In the genomic region with DNA sequence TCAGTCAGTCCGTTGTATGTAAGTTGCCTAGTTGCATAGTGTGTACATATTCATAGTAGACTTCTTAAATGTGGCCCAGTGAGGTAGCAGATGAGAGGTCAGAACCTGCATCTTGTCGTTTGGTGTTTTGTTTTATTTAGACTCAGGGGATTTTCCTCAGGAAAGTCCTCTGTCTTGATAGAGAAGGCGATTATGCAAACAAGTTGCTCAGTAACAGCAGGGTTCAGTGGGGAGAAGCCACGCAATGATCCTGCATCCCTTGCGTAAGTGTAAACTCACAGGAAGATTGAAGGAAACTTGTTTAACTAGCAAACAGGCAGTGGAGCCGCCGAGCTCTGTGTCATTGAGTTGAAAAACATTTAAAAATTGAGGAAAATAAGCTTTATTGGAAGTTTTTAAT, we compare ENCODE assay signal across 26 mouse cellular contexts. TPM values are rescaled to one million over a fixed set of nuclear protein-coding genes. Genes with fewer than 3 reads are reported as not detected.
DNase-seq lines count a peak whose midpoint lies in the region; ATAC-seq and TF ChIP-seq lines count a peak whose summit lies in the region.
"Had no signal": no experiment of that assay in that cellular context is flagged by ENCODE, and none has a peak within 500 bp of the region (broad histone marks: within the 10 kb centered on the region; RNA-seq: fewer than 3 reads in every experiment).

No protein-coding gene starts in this region.

- H3K4me1 ChIP-seq in liver, adult 2 months (ENCODE audit: control insufficient read depth, insufficient read depth, low read length): no peaks in the 10 kb centered on the region
- no peaks in the 10 kb centered on the region for H3K4me1 ChIP-seq in kidney, embryonic 16.5 days (ENCODE audit: insufficient read depth, low read length)
- H3K4me1 ChIP-seq: embryonic facial prominence, embryonic 12.5 days; embryonic facial prominence, embryonic 15.5 days; heart, embryonic 13.5 days; hindbrain, embryonic 15.5 days had no signal

- no peak overlapping the region for H3K27ac ChIP-seq in liver, adult 2 months (replicated peaks; ENCODE audit: insufficient read depth, low read depth, low read length)
- no peak overlapping the region for H3K27ac ChIP-seq in kidney, embryonic 16.5 days (ENCODE audit: low read length)
- H3K27ac ChIP-seq: embryonic facial prominence, embryonic 12.5 days; embryonic facial prominence, embryonic 15.5 days; gastrocnemius, adult 2 months; heart, adult 2 months; heart, embryonic 10.5 days; heart, embryonic 13.5 days; hindbrain, embryonic 12.5 days; hindbrain, embryonic 15.5 days had no signal

- no peaks in the 10 kb centered on the region; the same call in 1 of the 2 replicates for H3K79me2 ChIP-seq in liver, adult 2 months (ENCODE audit: control insufficient read depth, insufficient read depth, low read length)

- peak; percentile 47 for DNase-seq in liver, adult 2 months (ENCODE audit: extremely low read depth, low read depth, low spot score)
- DNase-seq in liver (no peak), A20 (ENCODE audit: low read depth, low spot score) (peak; percentile 82), adipocyte (ENCODE audit: low spot score) (peak; percentile 32)
- no peak for DNase-seq in kidney, postnatal 14 days
- no peak for DNase-seq in cerebellum, postnatal 14 days
- DNase-seq: adrenal gland, adult 8-10 months; adrenal gland, postnatal 25 days; B cell, adult 2 months; cerebellum, adult 18-20 months; cerebellum, adult 9-10 months; cerebellum, postnatal 25 days; forebrain, postnatal 0 days; gastrocnemius, adult 2 months; gastrocnemius, postnatal 14 days; heart, adult 2 months had no signal

- no peak for TF ChIP-seq CTCF in liver, adult 2 months (IDR thresholded peaks at IDR 0.05; ENCODE audit: low read depth, low read length)

- H3K4me3 ChIP-seq in liver, adult 2 months (ENCODE audit: insufficient read depth, low read depth, low read length): no peak overlapping the region
- no peak overlapping the region for H3K4me3 ChIP-seq in kidney, embryonic 16.5 days (ENCODE audit: low read length)
- H3K4me3 ChIP-seq: embryonic facial prominence, embryonic 12.5 days; embryonic facial prominence, embryonic 15.5 days; erythroblast, embryonic 14.5 days; gastrocnemius, adult 2 months; heart, adult 2 months; heart, embryonic 10.5 days; heart, embryonic 13.5 days; hindbrain, embryonic 12.5 days; hindbrain, embryonic 15.5 days had no signal

- WGBS in liver, adult 2 months: 49% methylated on average over 7 of the region's 7 CpGs
- WGBS in kidney, embryonic 16.5 days: 82% methylated on average over 7 of the region's 7 CpGs

- H3K9ac ChIP-seq in liver, adult 2 months (ENCODE audit: low read depth, low read length): no peak overlapping the region
- no peak overlapping the region for H3K9ac ChIP-seq in kidney, embryonic 16.5 days (replicated peaks; ENCODE audit: low read length)
- H3K9ac ChIP-seq: embryonic facial prominence, embryonic 12.5 days; embryonic facial prominence, embryonic 15.5 days; forebrain, postnatal 0 days; heart, embryonic 13.5 days; hindbrain, embryonic 12.5 days; hindbrain, embryonic 15.5 days had no signal

- H3K36me3 ChIP-seq in liver, adult 2 months (ENCODE audit: control insufficient read depth, insufficient read depth, low read length): peaks cover 2% of the 10 kb centered on the region; the same call in 1 of the 2 replicates
- H3K36me3 ChIP-seq in kidney, embryonic 16.5 days (ENCODE audit: insufficient read depth, low read length): peaks cover 18% of the 10 kb centered on the region

- peak; percentile 79 for ATAC-seq in megakaryocyte progenitor cell, adult 5-6 weeks (replicated peaks; ENCODE audit: poor library complexity)
- ATAC-seq in kidney, embryonic 16.5 days (ENCODE audit: low FRiP score, low TSS enrichment): no peak
- ATAC-seq: forebrain, embryonic 14.5 days; forebrain, postnatal 0 days had no signal

- H3K9me3 ChIP-seq in kidney, embryonic 16.5 days (ENCODE audit: low read length): no peaks in the 10 kb centered on the region; the same call in 1 of the 2 replicates
- H3K9me3 ChIP-seq: embryonic facial prominence, embryonic 12.5 days; embryonic facial prominence, embryonic 15.5 days; heart, embryonic 10.5 days; heart, embryonic 13.5 days; hindbrain, embryonic 12.5 days; hindbrain, embryonic 15.5 days had no signal

- TF ChIP-seq POLR2A in liver, adult 2 months (IDR thresholded peaks at IDR 0.05; ENCODE audit: extremely low read depth, insufficient read depth, low read length): no peak

- H3K4me2 ChIP-seq in kidney, embryonic 16.5 days (replicated peaks; ENCODE audit: low read depth, low read length): no peak overlapping the region
- H3K4me2 ChIP-seq: embryonic facial prominence, embryonic 12.5 days; embryonic facial prominence, embryonic 15.5 days; heart, embryonic 13.5 days; hindbrain, embryonic 12.5 days; hindbrain, embryonic 15.5 days had no signal

- H3K27me3 ChIP-seq in liver, adult 2 months (ENCODE audit: control insufficient read depth, insufficient read depth, low read length): no peaks in the 10 kb centered on the region
- no peaks in the 10 kb centered on the region for H3K27me3 ChIP-seq in kidney, embryonic 16.5 days (ENCODE audit: insufficient read depth, low read length)
- H3K27me3 ChIP-seq: embryonic facial prominence, embryonic 12.5 days; embryonic facial prominence, embryonic 15.5 days; heart, embryonic 13.5 days; hindbrain, embryonic 12.5 days; hindbrain, embryonic 15.5 days had no signal

RNA-seq across cellular contexts. Expression of gene Dnajb14, which starts 20.5 kb away (rescaled TPM):
- 5.9 and 6.2 TPM in 2 replicates for total RNA-seq in liver, adult 2 months (2014; rRNA removed)
- polyA plus RNA-seq in liver, adult 2 months (2012; rRNA removed): 2.2 and 2.9 TPM in 2 replicates
- 4.5 and 7.3 TPM in 2 replicates for total RNA-seq in megakaryocyte progenitor cell, adult 5-6 weeks (2015)
- 5.4 and 6.2 TPM in 2 replicates for total RNA-seq in megakaryocyte progenitor cell, adult 5-6 weeks (2017)
- polyA plus RNA-seq in kidney, embryonic 16.5 days (2015; fragmentation: Nextera tagmentation; extraction: Ambion mirVana): 6.3 and 7.6 TPM in 2 replicates

RNA-seq across cellular contexts. Expression of gene H2afz, which starts 23.7 kb away (rescaled TPM):
- 134 and 180 TPM in 2 replicates for total RNA-seq in liver, adult 2 months (2014; rRNA removed)
- 113 and 141 TPM in 2 replicates for polyA plus RNA-seq in liver, adult 2 months (2012; rRNA removed)
- total RNA-seq in megakaryocyte progenitor cell, adult 5-6 weeks (2015): 1,493 and 1,629 TPM in 2 replicates
- total RNA-seq in megakaryocyte progenitor cell, adult 5-6 weeks (2017): 1,461 and 1,542 TPM in 2 replicates
- polyA plus RNA-seq in kidney, embryonic 16.5 days (2015; fragmentation: Nextera tagmentation; extraction: Ambion mirVana): 1,893 and 1,900 TPM in 2 replicates

RNA-seq across cellular contexts. Expression of gene Lamtor3, which starts 30.3 kb away (rescaled TPM):
- total RNA-seq in liver, adult 2 months (2014; rRNA removed): 24.5 and 26.8 TPM in 2 replicates
- polyA plus RNA-seq in liver, adult 2 months (2012; rRNA removed): 10.8 and 11.1 TPM in 2 replicates
- 61.3 and 77.5 TPM in 2 replicates for total RNA-seq in megakaryocyte progenitor cell, adult 5-6 weeks (2015)
- 66.2 and 76.7 TPM in 2 replicates for total RNA-seq in megakaryocyte progenitor cell, adult 5-6 weeks (2017)
- 118 and 125 TPM in 2 replicates for polyA plus RNA-seq in kidney, embryonic 16.5 days (2015; fragmentation: Nextera tagmentation; extraction: Ambion mirVana)

Comparison
In these comparisons a context has a peak if more than half of its experiments do, and no peak if none do; other contexts are left out.
1. DNase-seq: peak in liver, adult 2 months (single experiment), A20 (single experiment) and adipocyte (single experiment); none in liver (single experiment), kidney, postnatal 14 days (single experiment) and cerebellum, postnatal 14 days (0 of 2).